Mouse (Mus musculus): ENCODE results near the gene Vstm2a. TPM values are rescaled to one million over a fixed set of nuclear protein-coding genes. Genes with fewer than 3 reads are reported as not detected.

Gene Vstm2a
- polyA plus RNA-seq, 1 experiment from 2014 or later: 49.0 TPM

DNA sequence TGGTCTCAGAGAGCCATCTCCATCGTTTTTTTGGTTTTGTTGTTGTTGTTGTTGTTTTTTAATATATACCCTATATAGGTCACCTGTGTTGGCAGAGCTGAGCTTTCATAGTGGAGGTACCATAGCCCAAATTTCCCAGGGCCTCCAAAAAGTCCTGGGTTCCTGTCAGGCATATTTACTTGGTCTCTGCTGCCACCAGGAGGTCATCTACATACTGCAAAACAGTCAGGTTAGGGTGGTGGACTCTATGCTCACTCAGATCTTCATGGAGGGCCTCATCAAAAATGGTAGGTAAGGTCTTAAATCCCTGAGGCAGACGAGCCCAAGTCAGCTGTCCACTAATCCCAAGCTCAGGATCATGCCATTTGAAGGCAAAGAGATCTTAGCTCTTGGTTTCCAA, 146.1 kb downstream of the Vstm2a start:
- ATAC-seq (no peak; the same call in 1 of the 2 replicates), DNase-seq (ENCODE audit: low spot score) (peak; percentile 6)
- no peaks in the 10 kb centered on the region for H3K36me3 ChIP-seq (ENCODE audit: control insufficient read depth, insufficient read depth, low read length)
- no peak overlapping the region for H3K4me2 ChIP-seq (ENCODE audit: low read length)
- H3K4me1 ChIP-seq (ENCODE audit: control insufficient read depth, insufficient read depth, low read length): no peaks in the 10 kb centered on the region
- no peaks in the 10 kb centered on the region for H3K9me3 ChIP-seq (replicated peaks; ENCODE audit: control insufficient read depth, low read length)
- H3K9ac ChIP-seq (ENCODE audit: low read length): no peak overlapping the region
- no peak overlapping the region for H3K4me3 ChIP-seq (ENCODE audit: low read depth, low read length)
- H3K27ac ChIP-seq (ENCODE audit: low read depth, low read length): no peak overlapping the region
- H3K27me3 ChIP-seq (replicated peaks; ENCODE audit: control insufficient read depth, insufficient read depth, low read length): no peaks in the 10 kb centered on the region
- WGBS: 54% methylated on average over 2 of the region's 2 CpGs

DNA sequence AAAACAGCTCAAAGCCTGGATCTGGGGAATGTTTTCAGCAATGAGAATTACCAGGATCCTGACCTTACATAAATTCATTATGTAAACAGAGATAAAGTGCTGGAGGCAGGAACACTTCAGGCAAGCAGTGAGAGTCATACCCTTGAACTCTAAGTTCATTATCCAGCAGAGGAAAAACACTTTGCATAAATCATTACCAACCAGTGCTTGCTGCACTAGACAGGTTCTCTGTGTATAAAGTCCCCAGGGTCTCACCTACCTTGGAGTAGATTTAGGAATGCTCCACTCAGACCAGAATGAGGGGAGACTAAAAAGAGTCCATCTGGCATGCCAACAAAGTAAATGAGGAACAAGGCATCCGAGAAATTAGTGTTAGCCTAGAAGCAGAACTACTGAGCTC, 154.2 kb downstream of the Vstm2a start:
- no peaks in the 10 kb centered on the region for H3K36me3 ChIP-seq (ENCODE audit: control insufficient read depth, insufficient read depth, low read length)
- no peaks in the 10 kb centered on the region for H3K9me3 ChIP-seq (replicated peaks; ENCODE audit: control insufficient read depth, low read length)
- no peak overlapping the region for H3K9ac ChIP-seq (ENCODE audit: low read length)
- WGBS: 78% methylated on average over 1 of the region's 1 CpGs
- H3K4me3 ChIP-seq (ENCODE audit: low read depth, low read length): no peak overlapping the region
- DNase-seq (ENCODE audit: low spot score): no peak
- H3K27me3 ChIP-seq (replicated peaks; ENCODE audit: control insufficient read depth, insufficient read depth, low read length): no peaks in the 10 kb centered on the region
- H3K27ac ChIP-seq (ENCODE audit: low read depth, low read length): no peak overlapping the region
- H3K4me1 ChIP-seq (ENCODE audit: control insufficient read depth, insufficient read depth, low read length): no peaks in the 10 kb centered on the region
- no peak overlapping the region for H3K4me2 ChIP-seq (ENCODE audit: low read length)
- no peak for ATAC-seq

- Histone ChIP-seq H3K4me2 (ENCODE audit: low read length) (no peak overlapping the region), H3K4me1 (ENCODE audit: control insufficient read depth, insufficient read depth, low read length) (no peaks in the 10 kb centered on the region), H3K9ac (ENCODE audit: low read length) (no peak overlapping the region), H3K9me3 (replicated peaks; ENCODE audit: control insufficient read depth, low read length) (no peaks in the 10 kb centered on the region), H3K27ac (ENCODE audit: low read depth, low read length) (no peak overlapping the region), H3K27me3 (replicated peaks; ENCODE audit: control insufficient read depth, insufficient read depth, low read length) (no peaks in the 10 kb centered on the region), H3K36me3 (ENCODE audit: control insufficient read depth, insufficient read depth, low read length) (no peaks in the 10 kb centered on the region), H3K4me3 (ENCODE audit: low read depth, low read length) (no peak overlapping the region)
- 24% methylated on average over 4 of the region's 4 CpGs for WGBS
- DNase-seq (ENCODE audit: low spot score) (peak; percentile 93), ATAC-seq (peak; percentile 94)
These were observed 155.1 kb downstream of the Vstm2a start for GRCm38 (mm10) chr11:16412609-16413008.

DNA sequence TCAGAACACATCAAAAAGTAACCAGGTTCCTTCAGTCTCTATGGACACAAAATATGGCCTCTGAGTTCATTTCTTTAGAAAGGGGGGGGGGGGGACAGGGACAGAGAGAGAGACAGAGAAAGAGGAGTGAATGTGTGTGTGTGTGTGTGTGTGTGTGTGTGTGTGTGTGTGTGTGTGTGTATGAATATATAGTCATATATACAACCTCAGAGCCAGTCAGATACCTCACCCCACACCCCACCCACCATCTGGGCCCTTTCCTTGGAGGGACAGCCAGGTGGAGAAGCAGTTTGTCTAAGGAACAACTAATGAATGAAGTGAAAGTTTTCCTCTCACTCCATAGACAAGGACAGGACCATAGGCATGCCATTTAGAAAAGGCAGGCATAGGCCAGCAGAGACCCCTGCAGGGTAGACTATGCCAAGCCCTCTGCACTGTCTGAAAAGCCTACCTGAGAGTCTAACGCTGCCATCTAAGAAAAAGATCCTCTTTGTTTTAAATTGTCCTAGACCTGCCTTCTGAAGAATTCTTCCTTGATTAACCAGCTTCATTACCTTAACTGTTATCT, 155.6 kb downstream of the Vstm2a start:
- no peaks in the 10 kb centered on the region for H3K27me3 ChIP-seq (replicated peaks; ENCODE audit: control insufficient read depth, insufficient read depth, low read length)
- no peaks in the 10 kb centered on the region for H3K36me3 ChIP-seq (ENCODE audit: control insufficient read depth, insufficient read depth, low read length)
- H3K9me3 ChIP-seq (replicated peaks; ENCODE audit: control insufficient read depth, low read length): no peaks in the 10 kb centered on the region
- no peak overlapping the region for H3K27ac ChIP-seq (ENCODE audit: low read depth, low read length)
- ATAC-seq (no peak; the same call in 1 of the 2 replicates), DNase-seq (ENCODE audit: low spot score) (no peak)
- no peak overlapping the region for H3K4me2 ChIP-seq (ENCODE audit: low read length)
- H3K9ac ChIP-seq (ENCODE audit: low read length): no peak overlapping the region
- no peak overlapping the region for H3K4me3 ChIP-seq (ENCODE audit: low read depth, low read length)
- H3K4me1 ChIP-seq (ENCODE audit: control insufficient read depth, insufficient read depth, low read length): no peaks in the 10 kb centered on the region
- 50% methylated on average over 1 of the region's 1 CpGs for WGBS

DNA sequence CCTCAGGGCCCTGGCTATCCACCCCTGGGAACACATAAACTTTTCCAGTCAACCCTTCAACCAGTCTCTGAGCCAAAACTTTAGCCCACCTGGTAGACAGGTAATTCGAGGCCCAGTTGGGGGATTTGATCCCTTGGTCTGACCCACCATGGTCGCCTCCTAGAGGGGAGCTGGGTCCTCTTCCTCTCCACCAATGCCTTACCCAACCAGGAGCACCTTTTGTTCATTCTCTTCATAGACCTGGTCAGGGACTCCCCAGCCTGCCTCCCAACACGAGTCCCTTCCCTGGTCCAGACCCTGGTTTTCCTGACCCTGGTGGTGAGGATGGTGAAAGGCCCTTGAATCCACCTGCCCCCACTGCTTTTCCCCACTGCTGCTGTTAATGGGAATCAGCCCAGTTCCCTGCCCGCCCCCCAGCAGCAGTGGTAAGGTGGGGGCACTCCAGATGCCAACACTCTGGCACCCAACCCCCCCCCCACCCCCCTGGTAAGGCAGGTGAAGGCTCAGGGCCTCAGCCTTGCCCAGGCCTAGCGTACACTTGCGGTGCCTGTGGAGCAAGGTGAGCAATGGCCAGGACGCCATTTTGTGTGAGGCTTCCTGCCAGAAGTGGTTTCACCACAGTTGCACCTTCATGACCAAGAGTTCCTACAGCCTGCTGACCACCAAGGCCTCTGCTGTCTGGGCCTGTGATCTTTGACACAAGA, 182.2 kb downstream of the Vstm2a start:
- Histone ChIP-seq H3K27ac (ENCODE audit: low read depth, low read length) (no peak overlapping the region), H3K4me3 (ENCODE audit: low read depth, low read length) (no peak overlapping the region), H3K9me3 (replicated peaks; ENCODE audit: control insufficient read depth, low read length) (no peaks in the 10 kb centered on the region), H3K36me3 (ENCODE audit: control insufficient read depth, insufficient read depth, low read length) (no peaks in the 10 kb centered on the region), H3K9ac (ENCODE audit: low read length) (no peak overlapping the region), H3K27me3 (replicated peaks; ENCODE audit: control insufficient read depth, insufficient read depth, low read length) (no peaks in the 10 kb centered on the region), H3K4me1 (ENCODE audit: control insufficient read depth, insufficient read depth, low read length) (no peaks in the 10 kb centered on the region), H3K4me2 (ENCODE audit: low read length) (no peak overlapping the region)
- DNase-seq (ENCODE audit: low spot score) (no peak), ATAC-seq (no peak)
- WGBS: 92% methylated on average over 7 of the region's 7 CpGs
